Mouse (Mus musculus) retina, embryonic 14.5 days (tissue): ENCODE data around the gene Gtpbp1.
A peak's percentile ranks its signal among the peaks of the same experiment; 100 is the strongest.

ENCODE experiments used
- DNase-seq: peaks from one replicate; pipeline ENCODE4 v3.0.0-alpha.2; 2015; ENCODE audit warnings: low spot score

The Gtpbp1 gene

GRCm38 (mm10) chr15:79685141-79685641 is 5.5 kb upstream of the Gtpbp1 start:
- no peak for DNase-seq

GRCm38 (mm10) chr15:79686046-79686869 is 4.4 kb upstream of the Gtpbp1 start:
- DNase-seq: no peak

GRCm38 (mm10) chr15:79687175-79687574 is 3.5 kb upstream of the Gtpbp1 start:
- no peak for DNase-seq

GRCm38 (mm10) chr15:79687646-79688267 is 2.9 kb upstream of the Gtpbp1 start, which contains the start of gene Josd1:
Gene Josd1 (minus strand): TSS chr15:79687919.
- peak; percentile 91 for DNase-seq

DNA sequence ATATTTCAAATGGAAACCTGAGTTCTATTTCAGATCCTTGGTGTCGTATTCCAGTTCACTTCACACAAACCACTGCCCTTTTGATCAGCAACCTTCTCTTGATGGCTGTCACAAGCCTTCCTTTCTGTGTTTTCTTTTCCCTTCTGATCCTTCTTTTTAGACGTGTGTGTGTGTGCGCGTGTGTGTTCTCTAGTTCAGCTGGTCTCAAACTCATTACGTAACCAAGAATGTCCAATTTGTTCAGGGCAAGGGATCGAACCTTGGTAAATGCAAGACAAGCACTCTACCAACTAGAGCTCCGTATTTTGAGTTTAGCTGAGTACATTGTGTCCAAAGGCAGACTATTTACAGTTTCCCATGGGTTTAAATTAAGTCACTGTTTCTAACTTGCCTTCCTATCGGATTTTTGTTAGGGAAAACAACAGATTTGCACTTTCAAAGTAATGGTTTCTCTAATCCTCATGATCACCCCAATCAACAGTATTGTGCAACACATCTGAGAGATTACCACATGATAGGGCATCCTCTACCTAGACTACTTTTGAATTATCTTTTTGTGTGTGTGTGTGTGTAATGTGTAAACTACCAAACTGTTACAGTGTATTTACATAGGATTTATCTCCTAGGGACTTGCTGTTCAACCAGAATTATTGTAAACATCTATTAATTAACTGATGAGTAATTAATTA is 2.2 kb upstream of the Gtpbp1 start:
- no peak for DNase-seq

- no peak for DNase-seq
These were observed 801 bp upstream of the Gtpbp1 start for GRCm38 (mm10) chr15:79689662-79690425.

DNA sequence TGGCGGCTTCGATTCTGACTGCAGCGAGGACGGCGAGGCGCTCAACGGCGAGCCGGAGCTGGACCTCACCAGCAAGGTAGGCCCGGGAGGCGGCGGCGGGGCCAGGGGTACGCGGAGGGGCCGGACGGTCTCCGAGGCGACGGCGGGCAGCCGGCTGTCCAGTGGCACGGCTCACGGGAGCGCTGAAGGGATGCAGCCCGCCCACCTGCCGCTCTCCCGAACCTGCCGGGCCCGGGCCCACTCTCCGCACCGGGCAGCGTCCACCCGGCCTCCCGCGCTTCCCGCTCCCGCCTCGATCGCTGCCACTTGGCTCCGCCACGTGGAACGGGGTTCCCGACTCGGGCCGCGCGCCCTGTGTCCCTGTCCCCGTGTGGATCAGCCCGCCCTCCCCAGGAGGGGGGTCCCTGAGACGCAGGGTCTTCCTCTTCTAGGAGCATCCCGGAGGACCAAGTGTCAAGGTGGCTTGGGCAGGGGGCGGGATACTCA is 421 bp downstream of the Gtpbp1 start:
- no peak for DNase-seq

DNA sequence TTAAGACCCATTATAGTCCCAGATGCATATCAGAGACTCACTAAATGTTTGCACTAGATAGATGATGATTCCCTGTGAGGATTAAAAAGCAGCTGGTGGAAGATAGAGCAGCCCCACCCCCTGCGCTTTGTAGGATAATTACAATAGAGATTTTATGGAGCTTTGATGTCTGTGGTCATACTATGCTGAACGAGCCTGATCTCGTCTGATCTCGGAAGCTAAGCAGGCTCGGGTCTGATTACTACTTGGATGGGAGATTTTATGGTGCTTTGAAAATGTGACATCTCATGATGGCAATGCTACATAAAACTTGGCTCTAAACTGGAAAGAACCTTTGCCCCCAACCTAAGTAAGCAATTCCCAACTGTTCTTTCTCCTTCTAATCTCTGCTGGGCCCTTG is 1.7 kb downstream of the Gtpbp1 start:
- no peak for DNase-seq

- DNase-seq: no peak
These were observed 3.1 kb downstream of the Gtpbp1 start for GRCm38 (mm10) chr15:79693740-79694139.

GRCm38 (mm10) chr15:79694512-79694911 is 3.9 kb downstream of the Gtpbp1 start:
- DNase-seq: no peak

- DNase-seq: no peak
These were observed 4.9 kb downstream of the Gtpbp1 start for GRCm38 (mm10) chr15:79695516-79695915.

- DNase-seq: no peak
These were observed 5.9 kb downstream of the Gtpbp1 start for GRCm38 (mm10) chr15:79696508-79696907.

GRCm38 (mm10) chr15:79697011-79697410 is 6.4 kb downstream of the Gtpbp1 start:
- peak; percentile 15 for DNase-seq

- no peak for DNase-seq
These were observed 7.0 kb downstream of the Gtpbp1 start for GRCm38 (mm10) chr15:79697558-79698187.

- DNase-seq: no peak
These were observed 16.1 kb downstream of the Gtpbp1 start for GRCm38 (mm10) chr15:79706603-79707214.

- no peak for DNase-seq
These were observed 17.7 kb downstream of the Gtpbp1 start for GRCm38 (mm10) chr15:79708229-79708822.

DNA sequence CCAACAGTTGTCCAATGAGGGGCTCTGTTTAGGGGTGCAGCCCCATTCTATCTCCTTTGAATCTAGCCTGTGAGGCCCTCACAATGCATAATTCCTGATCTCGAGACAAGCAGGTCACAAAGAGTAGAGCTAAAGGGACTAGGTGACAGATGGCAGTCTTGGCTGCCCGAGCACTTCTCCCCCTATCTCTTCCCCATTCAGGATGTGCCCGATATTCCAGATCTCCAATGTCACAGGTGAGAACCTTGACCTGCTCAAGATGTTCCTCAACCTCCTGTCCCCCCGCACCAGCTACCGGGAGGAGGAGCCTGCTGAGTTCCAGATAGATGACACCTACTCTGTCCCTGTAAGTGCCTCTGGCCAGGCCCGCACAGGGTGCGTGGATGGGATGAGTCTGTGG is 25.0 kb downstream of the Gtpbp1 start:
- DNase-seq: no peak

GRCm38 (mm10) chr15:79716710-79717109 is 26.1 kb downstream of the Gtpbp1 start:
- no peak for DNase-seq

GRCm38 (mm10) chr15:79720267-79720666 is 29.6 kb downstream of the Gtpbp1 start:
- DNase-seq: no peak

GRCm38 (mm10) chr15:79720796-79721195 is 30.2 kb downstream of the Gtpbp1 start:
- no peak for DNase-seq
